Mouse (Mus musculus) megakaryocyte, adult 5-6 weeks (primary cell): Measurements from ENCODE around the gene Rab11fip4. TPM values are rescaled to one million over a fixed set of nuclear protein-coding genes. Genes with fewer than 3 reads are reported as not detected.
A peak's percentile ranks its signal among the peaks of the same experiment; 100 is the strongest.
"Not testable (repeated sequence)": the region's sequence is repeated elsewhere in the genome, so short reads cannot be mapped to it uniquely, and the experiment has no call there.

Source experiments
- ATAC-seq: 2 replicates; pipeline ENCODE4 v1.8.0; 2016; ENCODE audit warnings: mild to moderate bottlenecking, inconsistent platforms; ENCODE audit not compliant: poor library complexity, severe bottlenecking
- total RNA-seq, 2 experiments: library from RNA; stranded (forward) in 1 of 2; stranded (reverse) in 1 of 2; fragments of 153-499, 151-499 nt in 1 of 2; fragments of 221-1000, 200-1000 nt in 1 of 2; gene quantifications; 2 replicates each; pipeline versions ENCODE4 v1.2.3 to v1.2.4; 2015 to 2017

Gene Rab11fip4
- total RNA-seq, 2 experiments from 2014 or later = 3.7 to 13.3 TPM

DNA sequence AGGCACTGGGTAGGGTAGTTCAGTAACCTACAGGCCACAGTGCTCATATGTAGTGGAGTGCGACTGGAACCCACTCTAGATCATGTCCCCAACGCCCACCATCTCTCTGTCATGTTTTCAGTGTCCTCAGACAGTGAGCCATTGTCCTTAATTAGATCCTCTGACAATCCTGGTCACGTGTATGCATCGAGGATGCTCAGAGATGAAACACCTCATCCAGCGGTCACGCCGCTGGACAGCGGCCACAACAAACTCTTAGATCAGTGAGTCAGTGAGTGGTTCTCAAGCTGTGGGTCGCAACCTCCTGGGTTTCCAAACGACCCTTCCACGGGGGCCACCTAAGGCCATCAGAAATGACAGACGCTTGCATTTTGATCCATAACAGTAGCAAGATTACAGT, 84.3 kb downstream of the Rab11fip4 start:
- no peak for ATAC-seq

DNA sequence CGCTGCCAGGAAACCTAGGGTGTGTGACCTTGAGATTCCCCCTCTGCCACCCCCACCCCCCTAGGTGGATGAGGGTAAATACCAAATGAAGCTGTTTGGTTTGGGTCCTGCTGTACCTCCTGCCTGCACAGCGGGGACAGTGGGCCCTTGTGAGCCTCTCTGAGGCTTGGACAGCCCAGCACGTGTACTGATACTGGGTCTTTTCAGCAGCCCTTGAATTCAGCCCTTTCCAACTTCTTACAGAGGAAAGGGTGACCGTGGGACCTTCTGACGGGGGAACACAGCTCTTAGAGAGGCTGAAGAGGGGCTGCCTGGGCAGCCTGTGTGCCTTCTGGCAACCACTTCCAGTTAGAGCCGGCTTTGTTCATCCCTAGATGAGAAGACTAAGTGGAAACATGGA, 85.0 kb downstream of the Rab11fip4 start:
- no peak for ATAC-seq

DNA sequence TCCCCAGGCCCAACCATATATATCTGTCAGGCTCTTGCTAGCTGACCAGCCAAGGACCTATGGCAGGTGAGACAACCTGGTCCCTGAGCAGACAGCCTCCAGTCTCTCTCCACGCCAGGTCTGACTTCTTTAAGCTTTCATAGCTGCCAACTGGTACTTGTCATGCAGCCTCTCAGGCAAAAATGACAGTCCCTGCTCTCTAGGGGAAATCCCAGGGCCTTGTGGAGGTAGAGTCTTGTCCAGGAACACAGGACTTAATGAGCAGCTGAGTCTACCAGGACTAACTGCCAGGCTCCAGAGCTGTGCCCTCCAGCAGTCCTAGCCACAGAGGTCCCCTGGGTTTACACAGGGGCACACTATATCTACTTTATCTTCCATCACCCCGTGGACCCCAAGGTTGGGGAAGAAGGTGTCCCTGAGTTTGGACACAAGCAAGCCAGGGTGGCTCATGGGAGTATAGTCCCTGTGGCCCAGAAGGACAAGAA, 85.5 kb downstream of the Rab11fip4 start:
- ATAC-seq = no peak

DNA sequence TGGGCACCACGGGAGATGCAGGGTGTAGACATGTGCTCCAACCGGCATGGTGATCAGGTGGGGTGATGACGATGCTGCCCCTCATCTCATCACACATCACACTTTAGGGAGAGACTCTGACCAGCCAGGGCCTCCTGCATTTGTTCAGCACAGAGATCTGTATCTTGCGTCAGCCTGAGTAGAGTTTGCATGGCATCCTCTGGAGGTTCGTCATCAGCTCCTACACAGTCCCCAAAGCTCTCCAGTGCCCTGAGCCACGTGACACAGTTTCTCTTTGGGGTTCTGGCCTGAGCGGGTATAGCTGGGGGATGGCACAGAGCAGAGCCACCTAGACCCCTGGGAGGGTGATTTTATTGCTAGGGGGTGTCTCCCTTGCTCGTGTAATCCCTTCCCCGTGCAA, 86.4 kb downstream of the Rab11fip4 start:
- ATAC-seq = no peak

DNA sequence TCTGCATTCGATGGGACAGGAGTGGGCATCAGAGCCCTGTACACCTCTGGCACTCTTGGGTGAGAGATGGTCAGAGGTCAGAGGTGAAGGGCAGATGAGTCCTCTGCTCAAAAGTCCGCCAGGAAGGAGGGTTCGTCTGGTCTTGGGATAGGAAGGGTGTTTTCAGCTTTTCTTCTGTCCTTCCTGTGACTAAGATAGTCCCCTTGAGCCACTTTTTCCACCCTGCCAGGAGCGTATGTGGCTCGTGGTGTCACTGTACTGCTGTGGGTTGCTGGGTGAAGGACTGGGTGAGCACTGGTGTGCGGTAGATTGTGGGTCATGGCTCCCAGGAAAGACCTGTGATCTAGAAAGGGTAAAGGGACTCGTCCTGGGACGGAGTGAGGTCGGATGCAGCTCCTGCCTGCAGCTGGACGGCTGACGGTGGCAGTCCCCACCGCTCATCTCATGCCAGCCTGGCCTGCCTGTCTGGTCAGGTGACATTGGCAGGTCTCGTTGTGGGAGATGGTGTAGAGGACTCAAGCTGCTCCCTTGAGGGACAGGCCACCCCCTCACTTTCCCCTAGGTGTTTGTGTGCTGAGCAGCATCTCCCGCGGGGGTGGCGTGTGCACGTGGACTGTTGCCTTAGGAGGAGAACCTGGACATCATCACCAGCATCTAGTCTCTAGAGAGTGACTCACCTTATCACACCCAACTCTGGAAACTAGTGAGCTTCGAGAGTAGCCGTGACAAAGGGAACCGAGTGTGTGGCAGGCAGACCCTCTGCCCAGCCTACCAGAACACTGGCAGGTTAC, 87.5 kb downstream of the Rab11fip4 start:
- ATAC-seq = no peak

DNA sequence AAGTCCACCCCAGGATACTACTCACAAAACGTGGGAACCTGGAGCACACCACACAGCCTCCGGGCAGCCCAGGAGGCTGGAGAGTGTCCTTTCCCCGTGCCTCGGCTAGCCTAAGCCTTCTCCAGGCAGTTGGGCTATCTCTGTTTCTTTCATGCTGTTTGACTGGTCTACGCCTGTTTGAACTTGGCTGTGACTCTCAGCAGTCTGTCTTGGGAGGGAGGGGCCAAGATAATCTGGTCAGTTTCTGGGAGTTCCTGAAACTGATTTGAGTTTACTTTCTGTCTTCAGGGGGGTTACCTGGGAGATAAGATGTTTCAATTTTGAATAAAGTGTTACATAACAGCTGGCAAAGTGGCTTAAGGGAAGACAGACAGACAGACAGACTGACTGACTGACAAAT, 88.9 kb downstream of the Rab11fip4 start:
- ATAC-seq = no peak

DNA sequence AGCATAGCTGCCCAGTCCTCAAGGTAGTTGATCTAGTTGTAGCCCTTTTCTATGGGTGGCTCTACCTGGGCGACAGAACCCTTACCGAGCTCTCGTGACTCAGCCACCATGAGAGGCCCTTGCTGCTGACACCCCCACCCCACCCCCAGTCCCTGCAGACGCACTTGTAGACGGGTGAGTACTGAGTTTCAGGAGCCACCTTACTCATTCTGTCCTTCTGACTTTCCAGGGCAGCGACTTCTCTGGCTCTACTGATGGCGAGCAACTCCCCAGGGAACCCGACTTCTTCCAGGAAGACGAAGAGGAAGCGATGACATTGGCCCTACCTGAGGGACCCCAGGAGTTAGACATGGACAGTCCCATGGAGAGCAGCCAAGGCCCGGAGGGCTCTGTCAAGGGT, 89.5 kb downstream of the Rab11fip4 start:
- no peak for ATAC-seq

DNA sequence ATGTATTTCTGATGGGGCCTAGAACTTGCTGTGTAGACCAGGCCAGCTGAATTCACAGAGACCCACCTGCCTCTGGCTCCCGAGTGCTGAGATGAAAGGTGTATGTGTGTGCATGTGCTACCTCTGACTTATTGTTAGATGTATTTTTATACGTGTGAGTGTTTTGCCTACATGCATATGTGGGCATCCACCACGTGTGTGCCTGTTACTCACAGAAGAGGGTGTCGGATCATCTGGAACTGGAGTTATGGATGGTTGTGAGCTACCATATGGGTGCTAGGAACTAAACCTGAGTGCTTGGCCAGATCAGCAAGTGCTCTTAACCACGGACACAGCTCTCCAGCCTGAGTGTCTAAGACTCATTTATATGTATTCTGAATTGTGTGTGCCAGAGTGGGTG, 90.2 kb downstream of the Rab11fip4 start:
- ATAC-seq = no peak

DNA sequence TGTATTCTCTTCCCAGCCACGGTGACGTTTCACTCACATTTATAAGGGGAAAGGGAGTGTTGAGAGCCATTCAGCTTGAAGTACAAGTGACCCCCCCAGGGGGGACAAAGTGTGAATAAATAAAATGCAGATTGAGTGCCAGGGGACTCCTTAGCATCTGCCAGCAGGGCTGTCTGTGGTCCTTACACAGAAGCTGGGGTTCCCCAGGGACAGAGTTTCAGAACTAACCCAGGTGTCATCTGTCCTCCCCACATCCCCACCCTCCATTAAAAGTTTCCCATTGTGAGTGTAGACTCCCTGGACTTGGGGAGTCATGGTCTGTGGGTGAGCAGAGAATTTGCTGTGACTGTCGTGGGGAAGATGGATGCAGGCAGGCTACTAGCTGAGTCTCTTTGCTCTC, 90.8 kb downstream of the Rab11fip4 start:
- ATAC-seq = no peak

DNA sequence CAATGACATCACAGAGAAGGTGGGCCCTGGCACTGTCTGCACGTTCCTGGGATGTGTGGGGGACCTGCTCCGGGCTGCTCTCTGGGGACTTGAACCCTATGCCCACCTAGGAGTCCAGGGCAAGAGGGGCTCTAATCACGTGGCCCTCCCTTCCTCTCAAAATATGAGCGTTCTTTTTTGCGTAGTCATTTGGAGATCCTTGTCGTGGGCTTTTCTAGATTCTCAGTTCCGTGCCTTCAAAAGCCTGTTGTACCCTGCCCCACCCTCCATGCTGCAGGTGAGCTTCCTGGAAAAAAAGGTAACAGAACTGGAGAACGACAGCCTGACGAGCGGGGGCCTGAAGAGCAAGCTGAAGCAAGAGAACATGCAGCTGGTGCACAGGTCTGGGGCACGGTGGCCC, 94.1 kb downstream of the Rab11fip4 start:
- ATAC-seq = no peak

DNA sequence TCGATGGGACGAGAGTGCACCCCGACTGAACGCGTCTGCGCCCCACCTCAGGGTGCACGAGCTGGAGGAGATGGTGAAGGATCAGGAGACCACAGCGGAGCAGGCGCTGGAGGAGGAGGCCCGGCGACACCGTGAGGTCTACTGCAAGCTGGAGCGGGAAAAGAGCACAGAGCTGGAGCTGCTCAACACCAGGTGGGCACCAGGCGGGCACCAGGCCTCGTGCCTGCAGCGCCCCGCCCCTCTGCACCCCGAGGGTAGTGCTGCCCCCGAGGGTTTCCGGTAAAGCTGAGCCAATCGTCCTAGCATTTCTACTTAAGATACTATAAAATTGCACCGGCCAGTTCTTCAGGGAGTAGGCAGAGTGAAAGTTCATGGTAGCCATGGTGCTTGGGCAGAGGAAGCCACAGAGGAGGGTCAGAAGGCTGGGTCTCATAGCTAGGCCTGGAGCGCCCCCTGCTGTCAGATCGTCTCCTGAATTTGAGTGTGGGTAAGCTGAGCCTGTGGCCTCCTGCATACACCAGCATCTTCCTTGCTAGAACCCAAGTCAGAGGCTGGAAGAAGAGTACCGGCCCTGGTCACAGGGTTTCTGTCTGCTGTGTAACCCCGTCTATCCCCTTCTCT, 95.6 kb downstream of the Rab11fip4 start:
- ATAC-seq = peak; percentile 99

DNA sequence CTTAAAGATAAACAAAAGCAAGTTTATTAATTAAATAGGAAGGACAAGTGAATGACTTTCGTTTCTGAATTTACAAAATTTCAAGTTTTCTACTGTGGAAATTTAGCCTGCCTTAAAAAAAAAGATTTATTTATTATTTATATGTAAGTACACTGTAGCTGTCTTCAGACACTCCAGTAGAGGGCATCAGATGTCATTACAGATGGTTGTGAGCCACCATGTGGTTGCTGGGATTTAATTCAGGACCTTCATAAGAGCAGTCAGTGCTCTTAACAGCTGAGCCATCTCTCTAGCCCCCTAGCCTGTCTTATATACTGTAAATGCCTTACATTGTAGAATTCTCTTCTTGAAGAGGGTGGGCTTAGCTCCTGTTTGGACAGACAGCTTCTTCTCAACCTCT, 98.9 kb downstream of the Rab11fip4 start:
- ATAC-seq = no peak

DNA sequence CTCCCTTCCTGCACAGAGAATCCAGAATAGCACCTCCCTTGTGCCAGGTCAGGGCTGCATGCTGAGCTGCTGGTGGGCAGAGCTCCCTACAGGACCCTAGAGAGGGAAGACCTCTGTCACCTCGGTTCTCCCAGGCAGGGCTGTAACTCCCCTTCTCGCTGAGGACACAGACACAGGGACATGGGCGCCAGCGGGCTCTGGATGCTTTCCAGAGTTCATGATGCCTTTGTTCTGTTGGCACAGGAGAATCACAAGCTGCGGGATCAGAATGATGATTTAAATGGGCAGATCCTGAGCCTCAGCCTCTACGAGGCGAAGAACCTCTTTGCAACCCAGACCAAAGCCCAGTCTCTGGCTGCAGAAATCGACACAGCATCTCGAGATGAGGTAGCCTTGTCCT, 100.5 kb downstream of the Rab11fip4 start:
- no peak for ATAC-seq

DNA sequence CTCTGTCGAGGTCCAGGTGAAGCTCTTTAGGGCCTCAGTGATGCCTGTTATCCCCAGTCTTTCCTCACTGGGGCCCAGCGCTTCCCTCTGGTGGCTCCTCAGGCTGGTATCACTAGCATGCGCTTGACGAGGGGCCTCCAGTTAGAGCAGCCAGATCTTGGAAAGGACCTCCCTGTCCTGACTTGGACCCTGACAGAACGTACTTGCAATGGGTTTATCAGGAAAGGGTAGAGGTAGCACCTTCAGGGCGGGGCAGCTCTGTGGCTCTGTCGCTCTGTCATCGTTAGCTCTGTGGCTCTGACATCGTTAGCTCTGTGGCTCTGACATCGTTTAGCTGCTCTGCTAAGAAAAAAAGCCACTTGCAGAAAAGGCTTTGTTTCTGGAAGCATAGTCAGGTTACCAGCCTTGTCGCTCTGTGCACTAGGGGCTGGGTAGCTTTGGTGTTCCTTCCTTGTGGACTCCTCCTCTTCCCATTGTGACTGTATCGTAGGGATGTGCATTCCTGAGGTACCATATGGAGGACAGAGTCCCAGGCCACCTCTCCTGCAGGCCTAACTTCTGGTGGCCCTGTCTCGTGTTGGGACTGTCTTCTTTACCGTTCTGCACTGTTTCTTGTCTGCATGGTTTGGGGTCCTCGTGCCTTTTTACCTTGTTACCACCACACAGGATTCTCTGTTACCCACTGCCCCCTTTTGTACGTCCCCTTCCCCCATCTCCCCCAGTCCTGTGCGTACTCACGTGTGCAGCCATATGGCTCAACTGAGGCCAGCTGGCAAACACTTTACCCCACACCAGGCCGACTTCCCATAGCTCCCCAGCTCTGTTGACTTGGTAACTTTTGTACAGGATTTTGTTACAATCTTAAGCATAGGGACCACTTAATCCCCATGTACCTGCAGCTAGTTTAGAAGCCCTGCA, 105.6 kb downstream of the Rab11fip4 start:
- no peak for ATAC-seq

DNA sequence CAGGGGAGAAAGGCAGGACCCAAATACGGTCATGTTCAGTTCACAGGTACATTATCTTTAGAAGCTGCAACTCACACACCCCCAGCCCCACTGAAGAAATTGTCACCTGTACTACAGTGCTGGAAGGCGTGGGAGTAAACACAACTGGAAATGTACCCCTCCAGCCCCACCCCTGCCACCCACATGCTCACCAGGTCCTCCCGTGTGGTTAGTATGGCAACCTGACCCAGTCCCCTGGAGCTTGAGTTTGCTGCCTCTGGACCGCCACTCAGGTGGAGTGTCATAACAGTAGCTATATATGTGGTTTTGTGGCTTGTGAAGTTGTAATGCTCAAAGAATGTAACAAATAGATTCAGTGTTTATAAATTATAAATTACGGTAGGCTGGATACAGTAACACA, 107.1 kb downstream of the Rab11fip4 start:
- no peak for ATAC-seq

DNA sequence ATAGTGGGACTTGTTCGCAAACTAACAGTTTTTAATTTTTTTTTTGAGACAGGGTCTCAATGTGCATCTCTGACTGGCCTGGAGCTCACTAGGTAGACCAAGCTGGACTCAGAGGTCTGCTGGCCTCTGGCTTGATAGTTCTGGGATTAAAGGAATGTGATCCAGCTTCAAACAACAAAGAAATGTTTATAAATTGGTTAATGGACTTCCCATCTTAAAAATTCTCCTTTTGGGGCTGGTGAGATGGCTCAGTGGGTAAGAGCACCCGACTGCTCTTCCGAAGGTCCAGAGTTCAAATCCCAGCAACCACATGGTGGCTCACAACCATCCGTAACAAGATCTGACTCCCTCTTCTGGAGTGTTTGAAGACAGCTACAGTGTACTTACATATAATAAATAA, 107.5 kb downstream of the Rab11fip4 start:
- not testable (repeated sequence) for ATAC-seq

DNA sequence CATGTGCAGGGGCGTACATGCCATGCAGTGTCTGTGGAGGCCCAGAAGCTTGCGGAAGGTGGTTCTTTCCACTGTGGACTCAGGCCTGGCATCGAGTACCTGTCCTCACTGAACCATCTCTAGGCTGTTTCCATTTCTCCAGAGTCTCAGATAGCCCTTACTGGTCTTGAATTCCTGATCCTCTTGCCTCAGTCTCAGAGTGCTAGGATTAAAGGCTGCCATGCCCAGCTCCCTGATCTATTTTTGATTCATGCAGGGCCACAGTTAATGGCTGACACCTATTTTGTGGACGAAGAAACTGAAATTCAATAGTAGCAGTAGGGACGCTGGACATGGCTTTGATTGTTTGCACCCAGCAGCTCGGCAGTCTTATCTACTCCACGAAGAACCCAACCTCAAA, 110.5 kb downstream of the Rab11fip4 start:
- ATAC-seq = no peak

DNA sequence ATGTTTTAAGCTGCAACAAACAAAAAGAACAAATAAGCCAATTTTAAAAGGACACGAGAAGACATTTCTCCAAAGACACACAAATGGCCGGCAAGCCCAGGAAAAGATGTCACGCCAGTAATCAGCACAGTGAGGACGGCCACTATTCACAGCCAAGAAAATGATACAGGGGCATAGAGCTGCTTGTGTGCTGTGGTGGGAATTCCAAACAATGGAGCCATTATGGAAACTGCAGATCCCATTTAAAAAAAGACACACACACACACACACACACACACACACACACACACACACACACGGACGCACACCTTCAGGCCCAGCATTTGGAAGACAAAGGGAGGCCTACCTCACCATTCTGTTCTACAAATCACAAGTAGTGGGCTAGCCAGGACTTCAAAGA, 111.1 kb downstream of the Rab11fip4 start:
- no peak for ATAC-seq

DNA sequence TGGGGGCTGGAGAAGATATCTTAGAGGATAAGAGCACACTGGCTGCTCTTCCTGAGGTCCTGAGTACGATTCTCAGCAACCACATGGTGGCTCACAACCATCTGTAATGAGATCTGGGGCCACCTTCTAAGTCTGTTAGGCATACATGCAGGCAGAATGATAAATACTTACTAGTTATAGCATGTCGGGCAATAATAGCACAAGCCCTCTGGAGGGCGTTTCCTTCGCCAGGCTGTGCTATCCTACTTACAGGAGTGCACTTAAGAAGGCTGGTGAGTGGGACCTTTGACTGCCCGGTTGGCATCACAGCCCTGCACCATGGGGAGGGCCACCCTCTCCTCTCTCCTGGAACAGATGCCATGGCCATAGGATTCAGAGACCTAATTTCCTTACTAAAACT, 112.4 kb downstream of the Rab11fip4 start:
- peak; percentile 43 for ATAC-seq

DNA sequence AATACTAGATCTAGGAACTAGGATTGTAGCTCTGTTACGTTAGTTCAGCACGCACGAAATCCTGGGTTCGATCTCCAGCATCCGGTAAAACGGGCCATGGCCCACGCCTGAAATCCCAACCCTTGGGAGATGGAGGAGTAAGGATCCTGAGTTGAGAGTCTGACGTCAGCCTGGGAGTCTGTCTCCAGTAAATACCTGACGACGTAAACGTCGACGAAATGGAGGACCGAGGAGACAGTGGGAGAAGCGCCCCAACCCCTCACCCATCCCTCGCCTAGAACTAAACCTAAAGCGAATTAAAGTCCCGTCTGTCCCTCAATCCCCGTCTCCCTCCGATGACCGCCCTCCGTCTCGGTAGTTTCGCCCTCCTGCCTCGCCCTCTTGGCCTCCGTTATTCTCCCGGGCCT, 112.9 kb downstream of the Rab11fip4 start:
- ATAC-seq = peak; percentile 9
